Mouse (Mus musculus) cortical plate, adult 2 months (tissue): ENCODE results near the gene Ppef2.

Experiments used
- CTCF ChIP-seq: fragments of 200-500 bp; IDR thresholded peaks from 2 replicates; pipeline ENCODE4 v1.5.1; 2011; ENCODE audit warnings: mild to moderate bottlenecking, control low read depth, low read length; ENCODE audit not compliant: insufficient read depth; ENCODE audit errors: extremely low read depth
- POLR2A ChIP-seq: fragments of 200-500 bp; IDR thresholded peaks from 2 replicates; pipeline ENCODE4 v1.6.1; 2011; ENCODE audit warnings: mild to moderate bottlenecking, low read length, control low read depth; ENCODE audit not compliant: insufficient read depth; ENCODE audit errors: extremely low read depth

DNA sequence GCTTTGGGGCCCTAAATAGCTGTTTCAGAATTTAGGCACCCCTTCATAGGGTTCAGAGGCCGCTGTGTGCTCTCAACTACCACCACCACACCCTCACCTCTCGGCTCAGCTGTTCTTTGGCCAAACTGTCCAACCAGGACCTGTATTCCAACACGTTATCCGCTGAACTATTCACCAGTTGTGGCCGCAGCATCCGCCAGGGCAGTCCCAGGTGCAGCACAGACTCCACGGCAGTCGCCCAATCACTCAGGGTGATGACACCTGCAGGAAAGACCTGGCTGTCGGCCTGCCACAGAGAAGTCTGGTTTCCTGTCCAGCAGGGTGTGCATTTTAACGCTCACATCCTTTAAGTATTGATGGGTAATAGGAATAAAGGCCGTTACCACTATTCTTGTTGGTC, 25.8 kb downstream of the Ppef2 start:
- TF ChIP-seq POLR2A: no peak
- TF ChIP-seq CTCF: no peak
